Mouse (Mus musculus): ENCODE measurements at regions not wholly inside any gene's neighbourhood (a gene's known extent, or its start where the extent isn't known, plus 50 kb on each side); places are given as distances from the start of the nearest gene placed in this dataset.
A peak's percentile ranks its signal among the peaks of the same experiment; 100 is the strongest.

DNA sequence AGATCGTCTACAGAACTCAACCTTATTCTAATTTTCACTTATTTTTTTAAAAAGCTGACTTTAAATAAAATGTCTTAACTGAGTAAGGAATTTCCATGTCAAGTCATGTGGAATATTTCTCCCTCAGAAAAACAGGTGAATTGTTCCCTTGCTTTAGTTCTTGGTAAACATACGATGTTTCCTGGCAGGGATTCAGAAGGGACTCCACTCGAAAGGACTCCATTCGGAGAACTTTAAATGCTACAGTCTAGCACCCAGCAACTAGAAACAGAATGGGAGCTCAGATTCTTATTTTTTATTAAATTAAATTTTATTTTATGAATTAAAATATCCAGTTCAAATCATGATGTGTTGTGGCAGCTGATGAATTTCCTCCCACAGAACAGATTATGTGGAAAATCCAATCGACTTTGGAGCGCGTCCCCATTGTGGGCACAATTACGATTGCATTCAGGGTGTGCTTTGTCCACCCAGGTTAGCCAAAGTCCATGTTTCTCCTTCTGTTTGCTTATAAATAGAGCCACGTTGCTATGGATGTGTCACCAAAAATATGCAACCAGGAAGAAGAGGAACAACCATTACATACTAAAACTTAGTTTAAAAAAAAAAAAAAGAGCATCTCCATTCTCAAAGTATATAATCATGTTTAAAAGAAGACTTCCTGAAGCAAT is 230.5 kb upstream of the Fat1 start:
- Histone ChIP-seq H3K9me3 (no peaks in the 10 kb centered on the region), H3K4me1 (replicated peaks) (peaks cover 13% of the 10 kb centered on the region), H3K27ac (no peak overlapping the region), H3K4me2 (no peak overlapping the region), H3K9ac (replicated peaks) (no peak overlapping the region), H3K4me3 (replicated peaks) (no peak overlapping the region), H3K36me3 (no peaks in the 10 kb centered on the region), H3K27me3 (no peaks in the 10 kb centered on the region)
- no peak for ATAC-seq (ENCODE audit: insufficient number of reproducible peaks, insufficient read depth, low FRiP score, low TSS enrichment, low read depth)
- 91% methylated on average over 9 of the region's 9 CpGs for WGBS

DNA sequence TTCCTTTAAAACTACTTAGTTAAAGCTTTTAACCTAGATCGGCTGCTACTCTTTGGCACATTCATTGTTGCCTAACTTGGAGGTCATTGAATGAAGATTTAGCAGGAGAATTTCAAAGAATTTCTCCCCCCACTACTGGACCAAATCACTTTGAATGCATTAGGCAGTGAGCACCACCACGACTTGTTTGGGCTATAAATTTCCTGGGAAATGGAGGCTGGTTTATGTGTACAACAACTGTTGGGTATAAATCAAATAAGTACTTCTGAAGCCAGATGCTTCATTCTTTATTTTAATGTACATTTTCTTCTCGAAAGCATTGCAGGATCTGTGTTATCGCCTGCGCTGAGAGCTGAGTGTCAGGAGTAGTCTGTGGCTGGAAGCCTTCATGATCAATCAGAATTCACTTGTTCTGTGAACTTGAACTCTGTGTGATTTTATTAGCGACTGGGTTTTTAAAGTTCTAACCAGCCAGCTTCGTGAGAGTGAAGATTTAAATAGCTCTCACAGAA is 226.5 kb upstream of the Fat1 start:
- Histone ChIP-seq H3K27ac (no peak overlapping the region), H3K9me3 (no peaks in the 10 kb centered on the region), H3K36me3 (no peaks in the 10 kb centered on the region), H3K4me1 (replicated peaks) (peaks cover 13% of the 10 kb centered on the region), H3K4me2 (peak overlapping the region; percentile 16), H3K27me3 (no peaks in the 10 kb centered on the region), H3K9ac (replicated peaks) (no peak overlapping the region), H3K4me3 (replicated peaks) (no peak overlapping the region)
- ATAC-seq (ENCODE audit: insufficient number of reproducible peaks, insufficient read depth, low FRiP score, low TSS enrichment, low read depth) = no peak
- 15% methylated on average over 7 of the region's 7 CpGs for WGBS

DNA sequence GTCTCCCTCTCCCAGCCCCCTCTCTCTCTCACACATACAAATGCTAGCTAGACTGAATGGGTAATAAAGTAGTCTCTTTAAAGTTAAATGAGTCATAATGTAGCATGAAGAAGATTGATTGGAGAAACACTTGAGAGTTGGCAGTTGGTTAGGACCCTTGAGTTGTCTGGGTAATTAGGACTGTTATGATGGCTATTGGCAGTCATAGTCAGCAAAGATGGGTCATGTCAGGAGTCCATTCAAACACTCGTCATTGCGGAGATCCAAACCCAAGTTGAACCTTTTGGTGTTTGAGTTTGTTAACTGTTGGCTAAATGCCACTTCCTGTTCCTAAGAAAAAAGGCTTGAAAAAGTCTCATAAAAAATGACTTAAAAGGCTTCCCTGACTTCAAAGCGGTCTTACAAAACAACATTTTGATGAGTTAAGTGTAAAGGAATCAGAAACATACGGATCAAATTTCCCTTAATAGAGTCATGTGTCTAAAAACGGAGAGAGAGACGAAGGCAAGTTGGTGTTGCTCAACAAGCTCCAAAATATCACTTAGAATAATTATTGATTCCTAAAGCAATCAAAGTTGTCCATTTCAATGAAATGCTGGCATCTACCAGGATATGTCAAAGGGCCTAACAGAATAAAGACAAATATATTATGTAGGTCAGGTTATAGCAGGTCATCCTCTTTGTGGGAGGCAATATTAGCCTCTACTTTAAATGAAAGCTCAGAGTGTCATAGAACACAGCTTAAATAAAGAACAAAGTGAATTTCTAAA is 225.9 kb upstream of the Fat1 start:
- Histone ChIP-seq H3K4me2 (peak overlapping the region; percentile 16), H3K27ac (no peak overlapping the region), H3K4me1 (replicated peaks) (peaks cover 13% of the 10 kb centered on the region), H3K4me3 (replicated peaks) (no peak overlapping the region), H3K27me3 (no peaks in the 10 kb centered on the region), H3K9me3 (no peaks in the 10 kb centered on the region), H3K36me3 (no peaks in the 10 kb centered on the region), H3K9ac (replicated peaks) (no peak overlapping the region)
- no peak for ATAC-seq (ENCODE audit: insufficient number of reproducible peaks, insufficient read depth, low FRiP score, low TSS enrichment, low read depth)
- WGBS = 10% methylated on average over 6 of the region's 6 CpGs

DNA sequence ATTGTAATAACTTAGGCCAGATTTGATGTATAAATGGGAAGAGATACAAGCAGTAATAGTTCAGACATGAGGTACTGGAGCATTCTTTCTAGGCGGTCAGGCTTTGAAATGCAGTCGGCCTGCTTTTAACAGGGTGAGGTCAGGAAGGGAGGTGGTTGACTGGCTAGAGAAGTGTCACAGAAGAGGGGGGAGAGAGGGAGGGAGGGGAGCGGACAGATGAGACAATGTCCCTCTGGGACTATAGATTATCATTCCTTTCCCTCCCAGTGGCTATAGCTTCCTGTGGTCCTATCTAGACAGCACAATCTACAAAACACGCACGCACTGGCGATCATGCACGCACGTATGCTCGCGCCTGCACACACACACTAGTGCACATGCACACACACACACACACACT is 200.7 kb upstream of the Fat1 start:
- H3K36me3 ChIP-seq = no peaks in the 10 kb centered on the region
- H3K4me2 ChIP-seq = no peak overlapping the region
- no peak overlapping the region for H3K9ac ChIP-seq (replicated peaks)
- H3K9me3 ChIP-seq = no peaks in the 10 kb centered on the region
- peaks cover 17% of the 10 kb centered on the region for H3K4me1 ChIP-seq (replicated peaks)
- no peaks in the 10 kb centered on the region for H3K27me3 ChIP-seq
- 86% methylated on average over 10 of the region's 10 CpGs for whole genome bisulfite sequencing
- no peak overlapping the region for H3K4me3 ChIP-seq (replicated peaks)
- ATAC-seq (ENCODE audit: insufficient number of reproducible peaks, insufficient read depth, low FRiP score, low TSS enrichment, low read depth) = no peak
- H3K27ac ChIP-seq = no peak overlapping the region

DNA sequence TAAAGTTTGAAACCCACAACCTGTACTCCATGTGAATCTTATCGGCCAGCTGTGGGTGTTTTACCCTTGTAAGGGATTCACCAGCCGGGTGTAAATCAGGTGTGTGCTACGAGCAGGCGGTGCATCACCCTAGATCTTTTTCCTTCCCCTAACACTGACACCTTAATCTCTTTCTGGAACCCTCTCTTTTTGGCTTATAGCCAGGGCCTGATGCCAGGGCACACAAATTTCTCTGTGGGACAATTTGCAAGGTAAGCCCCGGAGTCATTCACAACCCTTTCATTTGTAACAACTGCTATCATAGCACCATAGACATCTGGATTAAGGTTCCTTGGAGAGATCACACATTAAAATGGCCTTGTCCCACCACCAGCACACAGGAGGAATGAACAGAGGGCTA is 199.4 kb upstream of the Fat1 start:
- Histone ChIP-seq H3K9ac (replicated peaks) (no peak overlapping the region), H3K4me2 (no peak overlapping the region), H3K4me3 (replicated peaks) (no peak overlapping the region), H3K36me3 (no peaks in the 10 kb centered on the region), H3K9me3 (no peaks in the 10 kb centered on the region), H3K27ac (no peak overlapping the region), H3K27me3 (no peaks in the 10 kb centered on the region), H3K4me1 (replicated peaks) (peaks cover 17% of the 10 kb centered on the region)
- 80% methylated on average over 5 of the region's 5 CpGs for WGBS
- ATAC-seq (ENCODE audit: insufficient number of reproducible peaks, insufficient read depth, low FRiP score, low TSS enrichment, low read depth) = no peak

DNA sequence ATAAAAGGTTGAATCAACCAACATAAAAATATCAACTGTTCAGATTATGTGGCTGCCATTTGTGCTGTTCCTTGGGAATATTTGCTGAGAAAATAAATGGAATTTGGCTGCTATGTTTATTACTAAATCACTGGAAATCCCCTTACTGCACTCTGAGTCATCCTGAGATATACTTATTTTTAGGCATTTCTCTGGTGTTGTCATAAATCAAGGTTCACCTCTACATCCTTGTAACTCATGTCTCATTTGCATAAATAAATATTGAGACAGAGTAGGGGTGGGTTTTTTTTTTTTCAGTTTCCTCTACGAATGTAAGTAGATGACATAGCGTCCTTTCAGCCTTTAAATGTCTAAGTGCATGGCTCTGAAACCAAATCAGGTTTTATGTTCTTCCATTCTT is 191.9 kb upstream of the Fat1 start:
- H3K4me2 ChIP-seq = no peak overlapping the region
- no peaks in the 10 kb centered on the region for H3K9me3 ChIP-seq
- no peaks in the 10 kb centered on the region for H3K4me1 ChIP-seq (replicated peaks)
- ATAC-seq (ENCODE audit: insufficient number of reproducible peaks, insufficient read depth, low FRiP score, low TSS enrichment, low read depth) = no peak
- no peak overlapping the region for H3K27ac ChIP-seq
- no peak overlapping the region for H3K4me3 ChIP-seq (replicated peaks)
- H3K36me3 ChIP-seq = no peaks in the 10 kb centered on the region
- H3K9ac ChIP-seq (replicated peaks) = no peak overlapping the region
- 90% methylated on average over 2 of the region's 2 CpGs for WGBS
- H3K27me3 ChIP-seq = no peaks in the 10 kb centered on the region

DNA sequence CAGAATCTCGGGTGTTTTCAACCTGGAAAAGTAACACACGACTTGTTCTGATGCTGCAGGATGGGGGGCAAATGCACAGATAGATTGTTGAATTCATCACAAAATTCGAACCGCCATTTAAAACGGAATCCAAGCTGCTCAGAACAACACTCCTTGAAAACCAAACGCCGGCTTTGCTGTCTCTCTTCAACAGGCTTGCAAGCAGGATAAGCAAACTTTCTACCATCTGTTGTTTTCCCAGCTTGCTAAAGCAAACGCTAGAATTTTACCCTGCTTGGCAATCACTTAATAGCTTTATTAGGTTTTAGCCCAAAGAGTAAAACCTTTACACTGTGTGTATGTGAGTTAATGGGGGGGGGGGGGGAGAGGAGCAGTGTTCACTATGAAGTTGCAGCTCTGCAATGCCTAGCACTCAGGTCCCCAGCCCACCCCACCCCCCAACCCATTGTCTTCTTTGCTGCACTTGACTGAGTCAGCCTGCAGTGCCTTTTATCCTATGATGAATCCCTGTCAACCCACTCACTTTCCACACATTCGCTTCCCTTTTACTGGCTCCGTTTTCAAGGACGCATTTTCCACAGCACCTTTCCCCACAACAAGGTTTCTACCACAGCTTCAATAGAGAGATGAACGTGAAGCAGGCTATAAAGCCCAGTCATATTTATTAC is 190.1 kb upstream of the Fat1 start:
- Histone ChIP-seq H3K27me3 (no peaks in the 10 kb centered on the region), H3K4me2 (no peak overlapping the region), H3K9ac (replicated peaks) (no peak overlapping the region), H3K36me3 (no peaks in the 10 kb centered on the region), H3K4me3 (replicated peaks) (no peak overlapping the region), H3K27ac (no peak overlapping the region), H3K4me1 (replicated peaks) (no peaks in the 10 kb centered on the region), H3K9me3 (no peaks in the 10 kb centered on the region)
- no peak for ATAC-seq (ENCODE audit: insufficient number of reproducible peaks, insufficient read depth, low FRiP score, low TSS enrichment, low read depth)
- 79% methylated on average over 12 of the region's 12 CpGs for WGBS

DNA sequence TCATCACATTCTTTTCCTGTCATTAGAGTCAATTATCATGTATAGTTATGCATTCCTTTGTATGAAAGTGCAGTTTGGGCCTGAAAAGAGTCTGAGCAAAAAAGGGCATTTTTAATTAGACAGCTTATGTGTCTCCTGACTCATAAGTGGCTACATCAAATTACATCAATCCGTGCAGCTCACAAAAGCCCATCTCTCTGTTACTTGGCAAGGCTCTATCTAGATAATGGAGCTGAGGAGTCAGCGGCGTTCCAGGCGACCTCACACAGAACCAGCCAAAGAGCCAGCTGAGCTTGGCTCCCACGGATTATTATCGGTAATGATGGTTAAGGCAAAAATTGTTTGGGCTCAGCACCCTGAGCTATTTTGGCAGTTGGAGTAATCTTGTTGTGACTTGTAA is 176.5 kb upstream of the Fat1 start:
- no peak overlapping the region for H3K27ac ChIP-seq
- 77% methylated on average over 6 of the region's 6 CpGs for WGBS

DNA sequence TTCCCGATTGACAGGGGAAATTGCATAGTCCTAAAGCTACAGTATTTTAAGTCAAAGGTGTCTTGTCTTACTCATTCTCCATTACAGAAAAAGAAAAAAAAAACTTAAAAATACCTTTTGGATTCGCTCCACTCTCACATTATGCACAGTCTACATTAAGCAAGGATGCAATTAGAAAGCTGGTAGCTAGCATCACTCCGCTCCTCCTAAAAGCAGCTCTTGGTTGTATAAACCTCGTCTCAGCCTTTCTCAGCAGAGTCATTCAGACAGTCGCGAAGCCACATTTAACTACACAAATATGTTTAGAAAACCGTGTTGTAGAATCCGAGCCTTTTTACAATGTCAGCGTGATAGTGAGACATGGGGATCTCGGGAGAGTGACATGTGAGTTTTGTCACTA is 172.5 kb upstream of the Fat1 start:
- ATAC-seq (ENCODE audit: insufficient number of reproducible peaks, insufficient read depth, low FRiP score, low TSS enrichment, low read depth) = no peak
- no peak overlapping the region for H3K4me2 ChIP-seq
- H3K9ac ChIP-seq (replicated peaks) = no peak overlapping the region
- H3K27ac ChIP-seq = no peak overlapping the region
- no peaks in the 10 kb centered on the region for H3K36me3 ChIP-seq
- H3K27me3 ChIP-seq = no peaks in the 10 kb centered on the region
- H3K4me1 ChIP-seq (replicated peaks) = no peaks in the 10 kb centered on the region
- H3K4me3 ChIP-seq (replicated peaks) = no peak overlapping the region
- WGBS = 88% methylated on average over 10 of the region's 10 CpGs
- H3K9me3 ChIP-seq = no peaks in the 10 kb centered on the region

More for the DNA sequence above, 176.5 kb upstream of the Fat1 start:
- H3K9ac ChIP-seq (replicated peaks) = no peak overlapping the region
- no peaks in the 10 kb centered on the region for H3K27me3 ChIP-seq
- H3K36me3 ChIP-seq = no peaks in the 10 kb centered on the region
- H3K9me3 ChIP-seq = no peaks in the 10 kb centered on the region
- no peak for ATAC-seq (ENCODE audit: insufficient number of reproducible peaks, insufficient read depth, low FRiP score, low TSS enrichment, low read depth)
- no peak overlapping the region for H3K4me3 ChIP-seq (replicated peaks)
- H3K4me1 ChIP-seq (replicated peaks) = no peaks in the 10 kb centered on the region
- no peak overlapping the region for H3K4me2 ChIP-seq

DNA sequence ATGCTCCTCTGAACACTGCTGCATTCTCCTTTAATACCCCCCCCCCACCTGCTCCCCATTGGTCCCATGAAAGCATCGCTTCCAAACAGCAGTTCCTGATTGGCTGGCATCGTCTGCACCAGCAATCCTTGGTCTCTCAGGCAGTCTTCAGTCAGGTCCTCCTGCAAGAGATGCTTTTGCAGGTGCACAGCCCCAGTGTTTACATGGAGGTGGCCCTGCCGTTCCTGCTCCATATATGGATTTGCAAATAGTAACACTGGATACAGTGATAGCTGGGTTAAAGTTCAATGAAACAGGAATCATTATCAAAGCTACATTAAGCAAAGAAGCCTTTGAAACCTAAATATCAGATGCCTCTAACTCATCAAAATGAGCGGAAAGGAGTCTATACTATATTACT is 170.1 kb upstream of the Fat1 start:
- no peaks in the 10 kb centered on the region for H3K27me3 ChIP-seq
- no peaks in the 10 kb centered on the region for H3K4me1 ChIP-seq (replicated peaks)
- no peak overlapping the region for H3K4me3 ChIP-seq (replicated peaks)
- no peaks in the 10 kb centered on the region for H3K36me3 ChIP-seq
- no peaks in the 10 kb centered on the region for H3K9me3 ChIP-seq
- H3K27ac ChIP-seq = no peak overlapping the region
- no peak overlapping the region for H3K9ac ChIP-seq (replicated peaks)
- WGBS = 81% methylated on average over 4 of the region's 4 CpGs
- no peak overlapping the region for H3K4me2 ChIP-seq
- no peak for ATAC-seq (ENCODE audit: insufficient number of reproducible peaks, insufficient read depth, low FRiP score, low TSS enrichment, low read depth)

DNA sequence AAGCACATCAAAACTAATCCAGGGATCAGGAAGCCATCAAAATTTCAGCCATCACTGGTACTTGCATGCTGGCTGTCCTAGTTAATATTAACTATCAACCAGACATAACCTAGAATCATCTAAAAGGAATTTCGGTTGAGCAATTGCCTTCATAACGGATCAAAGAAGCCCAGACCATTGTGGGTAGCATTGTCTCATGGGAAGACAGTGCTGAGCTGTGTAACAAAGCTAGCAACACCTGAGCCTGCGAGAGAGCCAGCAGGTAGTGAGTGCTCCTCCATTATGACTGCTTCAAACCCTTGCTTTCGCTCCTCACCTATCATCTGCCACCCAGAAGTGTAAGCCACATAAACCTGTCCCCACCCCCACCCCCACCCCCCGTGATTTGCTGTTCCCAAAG is 169.6 kb upstream of the Fat1 start:
- no peaks in the 10 kb centered on the region for H3K36me3 ChIP-seq
- H3K27me3 ChIP-seq = no peaks in the 10 kb centered on the region
- no peak overlapping the region for H3K9ac ChIP-seq (replicated peaks)
- H3K4me1 ChIP-seq (replicated peaks) = no peaks in the 10 kb centered on the region
- 70% methylated on average over 5 of the region's 5 CpGs for whole genome bisulfite sequencing
- no peak overlapping the region for H3K4me3 ChIP-seq (replicated peaks)
- no peaks in the 10 kb centered on the region for H3K9me3 ChIP-seq
- no peak overlapping the region for H3K27ac ChIP-seq
- ATAC-seq (ENCODE audit: insufficient number of reproducible peaks, insufficient read depth, low FRiP score, low TSS enrichment, low read depth) = no peak
- H3K4me2 ChIP-seq = no peak overlapping the region

Measured in limb, embryonic 12.5 days (tissue).